Mouse (Mus musculus) brown adipose tissue, adult 24 weeks (tissue): ENCODE data around the gene Rasal2. TPM values are rescaled to one million over a fixed set of nuclear protein-coding genes. Genes with fewer than 3 reads are reported as not detected.

ENCODE experiments used
- H3K27ac ChIP-seq: fragments of 200-500 bp; replicated peaks from 2 replicates; pipeline ENCODE4 v1.5.1; 2012; ENCODE audit warnings: low read depth, mild to moderate bottlenecking, low read length
- H3K4me1 ChIP-seq: fragments of 200-500 bp; 2 replicates; pipeline ENCODE4 v1.6.1; 2012; ENCODE audit warnings: low read length, mixed read lengths; ENCODE audit not compliant: control insufficient read depth, insufficient read depth, insufficient read length
- H3K4me3 ChIP-seq: fragments of 200-500 bp; 2 replicates; pipeline ENCODE4 v1.5.1; 2012; ENCODE audit warnings: low read depth, mild to moderate bottlenecking, low read length, moderate library complexity; ENCODE audit not compliant: insufficient read depth
- polyA plus RNA-seq: library from polyadenylated mRNA; stranded (reverse); fragments of >200 nt; gene quantifications from 2 replicates; pipeline ENCODE4 v1.2.4, GENCODE M21; 2012; ENCODE audit not compliant: missing spikeins, insufficient read depth, insufficient read length

Rasal2 gene
- polyA plus RNA-seq, 1 experiment: 3.4 TPM

GRCm38 (mm10) chr1:157220466-157220865 lies 191.9 kb downstream of the Rasal2 start:
- Histone ChIP-seq H3K4me3 (no peak overlapping the region), H3K27ac (no peak overlapping the region), H3K4me1 (no peaks in the 10 kb centered on the region)

GRCm38 (mm10) chr1:157208754-157209153 lies 203.6 kb downstream of the Rasal2 start:
- Histone ChIP-seq H3K4me1 (no peaks in the 10 kb centered on the region), H3K27ac (no peak overlapping the region), H3K4me3 (no peak overlapping the region)

GRCm38 (mm10) chr1:157205685-157206084 lies 206.7 kb downstream of the Rasal2 start:
- Histone ChIP-seq H3K4me3 (no peak overlapping the region), H3K4me1 (no peaks in the 10 kb centered on the region), H3K27ac (no peak overlapping the region)

GRCm38 (mm10) chr1:157183043-157183442 lies 229.4 kb downstream of the Rasal2 start:
- no peak overlapping the region for H3K4me3 ChIP-seq
- H3K27ac ChIP-seq: no peak overlapping the region
- peaks cover 4% of the 10 kb centered on the region for H3K4me1 ChIP-seq

- Histone ChIP-seq H3K4me3 (no peak overlapping the region), H3K27ac (no peak overlapping the region), H3K4me1 (peaks cover 4% of the 10 kb centered on the region)
Measured at GRCm38 (mm10) chr1:157182431-157182830, 230.0 kb downstream of the Rasal2 start.

GRCm38 (mm10) chr1:157181081-157181480 lies 231.3 kb downstream of the Rasal2 start:
- H3K4me3 ChIP-seq: no peak overlapping the region
- H3K27ac ChIP-seq: no peak overlapping the region
- H3K4me1 ChIP-seq: peaks cover 4% of the 10 kb centered on the region

- Histone ChIP-seq H3K4me1 (peaks cover 4% of the 10 kb centered on the region), H3K4me3 (peak overlapping the region; percentile 28; the same call in 1 of the 2 replicates), H3K27ac (no peak overlapping the region)
Measured at GRCm38 (mm10) chr1:157178988-157179764, 233.2 kb downstream of the Rasal2 start.

- Histone ChIP-seq H3K4me3 (no peak overlapping the region), H3K27ac (no peak overlapping the region), H3K4me1 (no peaks in the 10 kb centered on the region)
Measured at GRCm38 (mm10) chr1:157169292-157169691, 243.1 kb downstream of the Rasal2 start.

GRCm38 (mm10) chr1:157168891-157169290 lies 243.5 kb downstream of the Rasal2 start:
- H3K4me3 ChIP-seq: no peak overlapping the region
- no peaks in the 10 kb centered on the region for H3K4me1 ChIP-seq
- H3K27ac ChIP-seq: no peak overlapping the region

GRCm38 (mm10) chr1:157153781-157154180 lies 258.6 kb downstream of the Rasal2 start:
- no peak overlapping the region for H3K4me3 ChIP-seq
- H3K4me1 ChIP-seq: no peaks in the 10 kb centered on the region
- no peak overlapping the region for H3K27ac ChIP-seq

GRCm38 (mm10) chr1:157150107-157150506 lies 262.3 kb downstream of the Rasal2 start:
- H3K4me3 ChIP-seq: no peak overlapping the region
- no peaks in the 10 kb centered on the region for H3K4me1 ChIP-seq
- no peak overlapping the region for H3K27ac ChIP-seq

GRCm38 (mm10) chr1:157144621-157145020 lies 267.8 kb downstream of the Rasal2 start:
- H3K4me3 ChIP-seq: no peak overlapping the region
- H3K27ac ChIP-seq: no peak overlapping the region
- no peaks in the 10 kb centered on the region for H3K4me1 ChIP-seq

- no peak overlapping the region for H3K27ac ChIP-seq
Measured at GRCm38 (mm10) chr1:157143326-157143932, 269.0 kb downstream of the Rasal2 start.

GRCm38 (mm10) chr1:157141014-157141413 lies 271.4 kb downstream of the Rasal2 start:
- Histone ChIP-seq H3K4me1 (no peaks in the 10 kb centered on the region), H3K4me3 (no peak overlapping the region), H3K27ac (no peak overlapping the region)

More at GRCm38 (mm10) chr1:157143326-157143932, 269.0 kb downstream of the Rasal2 start:
- Histone ChIP-seq H3K4me3 (no peak overlapping the region), H3K4me1 (no peaks in the 10 kb centered on the region)

- Histone ChIP-seq H3K27ac (no peak overlapping the region), H3K4me3 (no peak overlapping the region), H3K4me1 (no peaks in the 10 kb centered on the region)
Measured at GRCm38 (mm10) chr1:157137854-157138241, 274.5 kb downstream of the Rasal2 start.
